Mouse (Mus musculus) heart, embryonic 14.5 days (tissue): ENCODE measurements around the gene Cdcp2. TPM values are rescaled to one million over a fixed set of nuclear protein-coding genes. Genes with fewer than 3 reads are reported as not detected.

ENCODE experiments used
- ATAC-seq: fragments of 200-750 bp; cut with Nextera tagmentation; 2 replicates; pipeline ENCODE4 v1.8.0; 2017; ENCODE audit warnings: low read depth, moderate TSS enrichment; ENCODE audit not compliant: insufficient number of reproducible peaks, insufficient read depth, low FRiP score
- H3K27ac ChIP-seq, 2 experiments: fragments of 200-500 bp in 1 of 2; fragments of 300-500 bp in 1 of 2; sonication (generic) in 1 of 2; replicated peaks in 1 of 2; 2 replicates each; pipeline ENCODE4 v1.5.1; 2012 to 2014; ENCODE audit warnings: low read depth in 2 of 2, low read length in 2 of 2, control low read depth in 1 of 2, mild to moderate bottlenecking in 1 of 2, mixed read lengths in 1 of 2; ENCODE audit not compliant: control insufficient read depth in 1 of 2, insufficient read depth in 1 of 2
- H3K27me3 ChIP-seq: fragments of 300-500 bp; sonication (generic); 2 replicates; pipeline ENCODE4 v1.6.1; 2014; ENCODE audit warnings: mild to moderate bottlenecking, low read length, control low read depth; ENCODE audit not compliant: control insufficient read depth, insufficient read depth
- H3K36me3 ChIP-seq: fragments of 300-500 bp; sonication (generic); 2 replicates; pipeline ENCODE4 v1.6.1; 2014; ENCODE audit warnings: mild to moderate bottlenecking, control low read depth, low read length, mixed read lengths; ENCODE audit not compliant: control insufficient read depth, insufficient read depth
- H3K4me1 ChIP-seq, 2 experiments: fragments of 200-500 bp in 1 of 2; fragments of 300-500 bp in 1 of 2; sonication (generic) in 1 of 2; 2 replicates each; pipeline ENCODE4 v1.6.1; 2012 to 2014; ENCODE audit warnings: low read length in 2 of 2, control low read depth in 1 of 2, mixed read lengths in 1 of 2; ENCODE audit not compliant: control insufficient read depth in 2 of 2, insufficient read depth in 2 of 2
- H3K4me2 ChIP-seq: fragments of 300-500 bp; sonication (generic); 2 replicates; pipeline ENCODE4 v1.6.1; 2014; ENCODE audit warnings: mild to moderate bottlenecking, low read length
- H3K4me3 ChIP-seq, 2 experiments: fragments of 200-500 bp in 1 of 2; fragments of 300-500 bp in 1 of 2; sonication (generic) in 1 of 2; 2 replicates each; pipeline ENCODE4 v1.5.1; 2012 to 2014; ENCODE audit warnings: low read length in 2 of 2, mild to moderate bottlenecking in 2 of 2, control low read depth in 1 of 2, low read depth in 1 of 2, moderate library complexity in 1 of 2; ENCODE audit not compliant: control insufficient read depth in 1 of 2, insufficient read depth in 1 of 2
- H3K9ac ChIP-seq: fragments of 300-500 bp; sonication (generic); 2 replicates; pipeline ENCODE4 v1.6.1; 2014; ENCODE audit warnings: mild to moderate bottlenecking, low read length
- H3K9me3 ChIP-seq: fragments of 300-500 bp; sonication (generic); 2 replicates; pipeline ENCODE4 v1.6.1; 2016; ENCODE audit warnings: low read length, control low read depth; ENCODE audit not compliant: control insufficient read depth
- WGBS: fragments of 180-500 bp; shearing (Covaris S2); extraction: QIAGEN DNeasy Blood & Tissue Kit; methylation state at CpG from one replicate; pipeline ENCODE4 v1.1.7; 2014; 5-methylcytosine and 5-hydroxymethylcytosine counted together
- polyA plus RNA-seq: library from polyadenylated mRNA; unstranded; fragments of >200 nt; fragmentation: Nextera tagmentation; extraction: Ambion mirVana; gene quantifications from 2 replicates; pipeline ENCODE4 v1.2.1, GENCODE M21; 2014

Gene Cdcp2
- polyA plus RNA-seq, 1 experiment from 2014 or later: not detected

DNA sequence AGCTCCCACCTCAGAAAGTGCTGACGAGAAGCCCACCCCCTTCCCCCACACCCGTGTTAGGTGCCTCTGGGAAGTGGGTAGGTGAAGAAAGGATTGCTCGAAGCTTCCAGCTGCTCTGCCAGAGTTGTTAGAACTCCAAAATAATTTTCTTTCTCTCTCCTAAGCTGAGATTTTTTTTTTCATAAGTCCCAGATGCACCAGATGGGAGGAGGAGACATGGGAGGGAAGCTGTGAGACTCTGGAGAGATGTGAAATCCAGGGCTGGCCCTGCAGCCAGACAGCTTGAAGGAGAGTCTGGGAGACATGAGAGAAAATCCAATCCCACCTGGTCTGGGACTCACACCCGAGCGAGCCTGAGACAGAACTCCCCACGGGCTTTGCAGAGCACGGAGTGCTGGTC, 27.7 kb downstream of the Cdcp2 start:
- Histone ChIP-seq H3K36me3 (no peaks in the 10 kb centered on the region), H3K27me3 (peaks cover 11% of the 10 kb centered on the region; the same call in 1 of the 2 replicates), H3K4me2 (no peak overlapping the region), H3K9me3 (no peaks in the 10 kb centered on the region), H3K4me1 (peaks cover 0 to 1% of the 10 kb centered on the region in 2 experiments; a peak in 1 of 4 replicates), H3K27ac (no peak overlapping the region), H3K4me3 (no peak overlapping the region), H3K9ac (no peak overlapping the region)
- ATAC-seq: no peak
- WGBS: 49% methylated on average over 7 of the region's 7 CpGs

DNA sequence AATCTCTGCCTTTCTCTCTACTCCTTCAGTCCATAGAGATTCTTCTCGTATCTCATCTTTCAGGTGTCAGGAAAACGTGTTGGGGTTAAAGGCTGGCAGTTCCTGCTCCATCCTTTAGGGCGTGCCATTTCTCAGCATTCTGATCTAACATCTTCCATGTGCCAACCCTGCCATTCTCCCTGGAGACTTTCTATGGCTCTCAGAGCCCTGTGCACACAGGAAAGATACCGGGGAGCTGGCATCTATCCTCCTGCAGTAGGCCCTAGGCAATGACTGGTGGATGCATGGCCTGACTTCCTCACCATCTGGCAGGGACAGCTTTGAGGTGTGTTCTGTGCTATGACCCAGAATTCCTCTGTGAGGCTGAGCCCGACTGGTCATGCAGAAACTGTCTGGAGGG, 28.4 kb downstream of the Cdcp2 start:
- 49% methylated on average over 5 of the region's 5 CpGs for WGBS

DNA sequence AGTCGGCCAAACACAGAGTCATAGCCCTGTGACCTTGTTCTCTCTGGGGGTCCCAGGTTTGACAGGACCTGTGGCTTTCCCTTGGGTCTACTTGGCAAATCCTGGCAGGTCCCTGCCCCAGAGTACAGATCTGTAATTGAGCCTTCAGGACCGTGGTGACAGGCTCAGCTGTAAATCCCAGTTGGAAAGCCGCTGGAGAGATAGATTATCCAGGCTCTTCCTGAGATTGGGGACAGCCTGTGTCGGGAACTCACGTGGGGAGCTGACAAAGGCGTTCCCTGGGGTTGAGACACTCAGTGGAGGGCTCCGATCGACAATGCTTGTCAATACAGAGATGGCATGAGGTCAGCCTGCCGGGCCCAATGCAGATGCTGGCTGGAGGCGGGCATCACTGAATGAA, 29.7 kb downstream of the Cdcp2 start:
- no peaks in the 10 kb centered on the region for H3K36me3 ChIP-seq
- 40% methylated on average over 10 of the region's 10 CpGs for WGBS
- H3K9me3 ChIP-seq: no peaks in the 10 kb centered on the region
- no peak overlapping the region for H3K4me3 ChIP-seq
- H3K4me1 ChIP-seq: peaks cover 4 to 6% of the 10 kb centered on the region in 2 experiments; a peak in 2 of 4 replicates
- peaks cover 11% of the 10 kb centered on the region; the same call in 1 of the 2 replicates for H3K27me3 ChIP-seq
- no peak overlapping the region for H3K4me2 ChIP-seq
- no peak overlapping the region for H3K27ac ChIP-seq
- H3K9ac ChIP-seq: no peak overlapping the region
- no peak for ATAC-seq

More for the DNA sequence above, 28.4 kb downstream of the Cdcp2 start:
- Histone ChIP-seq H3K4me2 (no peak overlapping the region), H3K4me3 (no peak overlapping the region), H3K36me3 (no peaks in the 10 kb centered on the region), H3K27ac (no peak overlapping the region), H3K4me1 (peaks cover 4 to 6% of the 10 kb centered on the region in 2 experiments; a peak in 2 of 4 replicates), H3K27me3 (peaks cover 11% of the 10 kb centered on the region; the same call in 1 of the 2 replicates), H3K9ac (no peak overlapping the region), H3K9me3 (no peaks in the 10 kb centered on the region)
- ATAC-seq: no peak

DNA sequence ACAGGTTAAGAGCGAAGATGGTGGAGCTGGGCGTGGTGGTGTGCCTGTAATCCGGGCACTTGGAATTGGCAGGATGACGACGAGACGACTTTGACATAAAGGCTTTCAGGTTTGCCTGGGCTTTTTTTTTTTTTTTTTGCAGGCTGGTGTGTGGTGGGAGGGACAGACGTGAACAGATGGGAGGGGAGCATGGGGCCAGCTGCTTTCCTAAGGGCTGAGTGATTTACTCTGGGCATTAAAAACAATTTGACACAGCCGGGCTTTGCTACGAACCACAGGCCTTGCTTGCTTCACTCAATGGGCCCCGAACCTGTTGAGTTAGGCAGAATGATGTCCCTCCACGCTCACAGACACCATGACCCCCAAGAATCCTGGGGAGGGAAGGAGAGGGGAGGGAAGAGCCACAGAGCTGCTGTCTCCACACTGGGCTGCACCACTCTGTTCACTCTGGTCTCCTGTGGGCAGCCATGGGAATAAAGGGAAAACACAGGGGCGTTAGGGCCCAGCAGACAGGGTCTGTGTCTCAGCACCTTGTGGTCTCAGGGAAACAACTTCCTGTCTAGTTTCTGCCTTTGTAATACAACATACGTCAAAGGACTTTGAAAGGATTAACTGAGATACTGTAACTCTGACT, 30.3 kb downstream of the Cdcp2 start:
- 68% methylated on average over 13 of the region's 13 CpGs for WGBS
- no peak overlapping the region for H3K27ac ChIP-seq
- no peak for ATAC-seq
- H3K9me3 ChIP-seq: no peaks in the 10 kb centered on the region
- H3K36me3 ChIP-seq: no peaks in the 10 kb centered on the region
- H3K4me1 ChIP-seq: peaks cover 4 to 6% of the 10 kb centered on the region in 2 experiments; a peak in 2 of 4 replicates
- peaks cover 11% of the 10 kb centered on the region; the same call in 1 of the 2 replicates for H3K27me3 ChIP-seq
- H3K9ac ChIP-seq: no peak overlapping the region
- no peak overlapping the region for H3K4me2 ChIP-seq
- no peak overlapping the region for H3K4me3 ChIP-seq

DNA sequence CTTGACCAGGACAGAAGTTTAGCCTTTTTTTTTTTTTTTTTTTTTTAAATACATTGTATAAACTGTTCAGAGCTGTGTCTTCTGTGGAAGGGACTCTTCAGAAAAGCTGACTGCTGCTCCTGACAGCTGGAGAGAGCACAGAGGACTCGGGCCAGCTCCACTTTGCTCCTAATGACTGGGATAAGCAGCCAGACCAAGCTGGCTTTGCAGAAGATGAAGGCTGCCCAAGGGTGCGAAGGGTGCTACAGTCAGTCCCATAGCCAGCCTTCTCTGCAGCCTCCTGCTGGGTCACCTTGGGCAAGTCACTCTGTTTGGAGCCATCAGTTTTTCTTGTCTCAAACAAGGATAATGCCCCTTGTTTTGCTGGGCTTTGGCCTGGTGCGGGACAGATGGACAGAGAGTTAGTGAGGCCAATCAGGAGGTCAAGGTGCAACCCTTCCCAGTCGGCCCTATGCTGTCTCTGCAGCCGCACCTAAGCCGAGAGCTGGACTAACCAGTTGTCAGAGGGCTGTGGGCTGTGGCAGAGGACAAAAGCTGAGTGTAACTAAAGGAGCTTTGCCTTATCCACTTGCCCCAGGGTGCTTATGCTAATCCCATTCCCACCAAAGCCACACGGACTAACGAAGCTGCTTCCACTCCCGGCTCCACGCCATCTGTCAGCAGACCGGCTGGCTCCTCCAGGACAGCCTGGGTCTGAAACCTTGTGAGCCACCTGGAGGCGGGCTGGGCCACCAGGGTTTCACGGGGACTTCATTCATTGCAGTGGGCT, 31.4 kb downstream of the Cdcp2 start:
- ATAC-seq: no peak
- H3K36me3 ChIP-seq: no peaks in the 10 kb centered on the region
- no peak overlapping the region for H3K4me3 ChIP-seq
- WGBS: 50% methylated on average over 13 of the region's 13 CpGs
- no peak overlapping the region for H3K27ac ChIP-seq
- H3K27me3 ChIP-seq: peaks cover 11% of the 10 kb centered on the region; the same call in 1 of the 2 replicates
- H3K9me3 ChIP-seq: no peaks in the 10 kb centered on the region
- H3K4me1 ChIP-seq: peaks cover 4 to 6% of the 10 kb centered on the region in 2 experiments; a peak in 2 of 4 replicates
- no peak overlapping the region for H3K9ac ChIP-seq
- no peak overlapping the region for H3K4me2 ChIP-seq

DNA sequence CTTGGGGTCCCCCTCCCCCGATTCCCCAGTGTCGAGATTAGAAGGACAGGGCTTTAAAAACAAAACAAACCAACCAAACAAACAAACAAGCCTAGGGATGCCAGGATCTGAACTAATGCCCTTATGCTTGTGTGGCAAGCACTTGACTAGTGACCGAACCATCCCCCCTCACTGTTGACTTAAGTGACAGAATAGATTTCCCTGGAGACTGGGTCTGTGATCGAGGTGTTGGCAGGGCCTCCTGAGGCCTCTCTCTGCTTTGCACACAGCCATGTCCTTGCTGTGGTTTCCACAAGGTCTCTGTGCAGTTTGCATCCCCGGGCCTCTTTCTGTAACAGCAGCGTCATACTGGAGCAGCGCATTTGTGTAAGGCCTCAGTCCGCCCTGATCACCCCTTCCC, 32.7 kb downstream of the Cdcp2 start:
- H3K27me3 ChIP-seq: peaks cover 11% of the 10 kb centered on the region; the same call in 1 of the 2 replicates
- no peak overlapping the region for H3K27ac ChIP-seq
- H3K4me1 ChIP-seq: peaks cover 4 to 6% of the 10 kb centered on the region in 2 experiments; a peak in 2 of 4 replicates
- no peak overlapping the region for H3K4me2 ChIP-seq
- 62% methylated on average over 8 of the region's 8 CpGs for WGBS
- no peak for ATAC-seq
- no peaks in the 10 kb centered on the region for H3K36me3 ChIP-seq
- H3K9me3 ChIP-seq: no peaks in the 10 kb centered on the region
- no peak overlapping the region for H3K9ac ChIP-seq
- no peak overlapping the region for H3K4me3 ChIP-seq

DNA sequence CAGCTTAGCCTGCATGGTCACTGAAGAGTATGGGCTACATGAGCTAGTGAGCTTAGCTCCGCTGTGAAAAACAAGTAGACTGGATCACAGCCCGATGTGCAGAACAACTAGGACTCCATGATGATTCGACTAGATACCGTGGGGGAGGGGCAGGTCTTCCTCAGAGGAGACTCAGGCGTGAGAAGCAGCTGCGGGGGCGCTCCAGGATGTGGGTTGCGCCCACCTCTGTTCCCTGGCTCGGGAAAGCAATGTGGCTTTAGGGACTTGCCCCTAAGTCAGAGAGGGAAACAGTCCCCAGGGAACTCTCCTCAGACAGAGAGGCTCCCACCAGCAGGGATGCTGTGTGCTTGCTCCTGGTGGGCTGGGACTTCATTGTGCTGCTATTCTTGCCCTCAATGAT, 33.8 kb downstream of the Cdcp2 start:
- 18% methylated on average over 9 of the region's 9 CpGs for WGBS
- no peak for ATAC-seq
- no peak overlapping the region for H3K4me3 ChIP-seq
- H3K4me1 ChIP-seq: peaks cover 4 to 6% of the 10 kb centered on the region in 2 experiments; a peak in 2 of 4 replicates
- H3K36me3 ChIP-seq: no peaks in the 10 kb centered on the region
- peaks cover 8% of the 10 kb centered on the region; the same call in 1 of the 2 replicates for H3K27me3 ChIP-seq
- no peak overlapping the region for H3K4me2 ChIP-seq
- no peaks in the 10 kb centered on the region for H3K9me3 ChIP-seq
- no peak overlapping the region for H3K27ac ChIP-seq
- no peak overlapping the region for H3K9ac ChIP-seq
